Mouse (Mus musculus): ENCODE results near the gene Znrf1.

Gene Znrf1

DNA sequence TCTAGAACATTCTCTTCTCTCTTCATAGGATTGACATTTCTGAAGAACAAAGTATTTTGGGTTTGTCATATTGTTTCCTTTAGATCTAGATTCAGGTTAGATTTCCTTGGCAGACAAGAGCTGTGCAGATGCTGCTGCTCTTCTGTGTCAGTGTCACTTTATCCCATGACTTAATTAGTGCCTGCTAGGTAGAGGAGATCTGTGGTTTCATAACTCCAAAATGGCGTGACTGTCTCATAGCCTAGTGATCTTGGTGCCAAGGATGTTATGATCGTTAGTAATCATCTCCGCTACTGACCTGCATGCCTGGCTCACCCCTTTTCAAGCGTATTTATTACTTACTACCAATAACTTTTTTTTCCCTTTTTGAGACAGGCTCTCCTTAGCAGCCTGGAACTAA lies 34.0 kb downstream of the Znrf1 start:
- DNase-seq (ENCODE audit: low spot score): no peak

DNA sequence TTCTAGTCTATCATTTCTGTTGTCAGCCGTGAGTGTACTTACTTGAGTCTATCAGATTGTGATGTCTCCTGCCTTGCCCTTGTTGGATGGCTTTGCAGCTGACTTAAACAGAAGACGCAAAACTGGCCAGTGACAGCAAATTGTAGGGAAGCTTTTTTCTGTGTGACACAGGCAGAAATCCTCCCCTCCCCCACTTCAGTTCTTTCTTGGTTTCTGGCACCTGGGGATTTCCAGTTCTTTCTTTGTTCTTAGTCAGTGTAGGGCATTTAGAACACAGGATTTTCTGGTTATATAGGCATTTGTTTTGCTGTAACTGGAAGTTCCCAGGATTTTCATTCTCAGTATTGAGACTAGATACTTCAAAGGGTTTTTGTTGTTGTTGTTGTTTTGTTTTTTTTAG lies 34.5 kb downstream of the Znrf1 start:
- no peak for DNase-seq (ENCODE audit: low spot score)

DNA sequence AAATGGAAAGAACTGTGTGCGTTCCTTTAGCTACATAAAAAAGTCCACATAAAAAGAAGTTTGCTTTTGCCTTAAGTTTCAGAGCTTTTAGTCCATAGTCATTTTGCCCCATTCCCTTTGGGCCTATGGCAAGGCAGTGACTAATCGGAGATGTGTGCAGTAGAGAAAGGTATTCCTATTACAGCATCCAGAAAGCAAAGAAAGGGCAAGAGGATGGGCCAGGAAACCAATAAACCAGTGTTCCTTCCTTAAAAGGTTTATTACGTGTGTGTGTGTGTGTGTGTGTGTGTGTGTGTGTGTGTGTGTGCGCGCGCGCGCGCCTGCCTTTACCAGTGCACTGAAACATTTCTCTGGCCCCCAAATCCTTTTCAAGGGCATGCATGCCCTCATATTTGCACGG lies 35.8 kb downstream of the Znrf1 start:
- DNase-seq (ENCODE audit: low spot score): no peak

DNA sequence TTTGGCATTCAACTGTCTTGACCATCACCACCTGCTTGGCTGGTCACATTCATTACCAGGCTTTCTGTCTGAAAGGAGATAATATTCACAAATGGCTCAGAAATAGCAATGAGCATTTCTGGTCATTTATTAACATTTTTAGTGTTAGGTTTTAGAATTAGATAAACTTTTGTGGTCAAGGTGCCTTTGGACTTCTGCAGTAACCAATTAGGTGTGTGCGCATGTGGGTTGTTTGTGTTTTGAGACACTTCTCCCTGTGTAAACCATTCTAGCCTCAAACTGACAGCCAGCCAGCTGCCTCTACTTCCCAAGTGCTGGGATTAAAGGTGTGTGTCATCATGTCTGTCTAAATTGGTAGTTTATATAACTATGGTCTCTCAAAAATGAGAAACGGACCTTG lies 36.5 kb downstream of the Znrf1 start:
- DNase-seq (ENCODE audit: low spot score): no peak

DNA sequence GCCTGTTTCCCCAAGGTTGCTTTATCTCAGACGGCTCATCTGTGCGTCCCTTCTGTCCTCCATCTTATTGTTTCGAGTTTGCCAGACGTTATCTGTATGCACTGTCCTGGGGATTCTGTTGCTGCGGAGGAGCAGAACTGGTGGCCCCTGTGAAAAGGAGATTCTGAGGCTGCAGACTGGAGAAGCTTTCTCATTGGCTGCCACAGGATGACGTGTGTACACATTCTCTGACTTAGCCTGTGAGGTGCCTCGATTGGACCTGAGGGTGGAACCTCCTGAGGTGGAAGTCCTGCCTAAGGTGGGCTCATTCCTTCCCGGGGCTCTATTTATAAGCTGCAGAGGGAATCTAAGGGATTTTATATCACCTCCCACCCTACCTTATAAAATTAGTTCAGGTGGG lies 37.7 kb downstream of the Znrf1 start:
- DNase-seq (ENCODE audit: low spot score): no peak

DNA sequence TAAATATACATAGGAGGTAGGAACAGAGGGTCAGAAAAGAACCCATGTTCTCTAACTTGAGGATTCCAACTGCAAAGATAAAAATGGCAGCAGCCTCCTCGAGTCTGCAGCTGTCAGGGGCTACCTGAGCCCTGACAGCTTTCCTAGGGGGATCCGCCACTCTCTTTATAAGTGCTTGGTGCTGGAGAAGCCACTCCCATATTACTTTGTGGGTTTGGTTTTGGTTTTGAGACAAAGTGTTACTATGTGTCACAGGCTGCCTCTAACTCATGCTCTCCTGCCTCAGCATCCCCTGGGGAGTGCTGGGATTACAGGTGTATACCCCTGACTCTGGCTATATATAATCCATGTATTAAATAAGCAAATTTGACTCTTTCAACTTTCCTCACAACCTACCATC lies 38.1 kb downstream of the Znrf1 start:
- no peak for DNase-seq (ENCODE audit: low spot score)

DNA sequence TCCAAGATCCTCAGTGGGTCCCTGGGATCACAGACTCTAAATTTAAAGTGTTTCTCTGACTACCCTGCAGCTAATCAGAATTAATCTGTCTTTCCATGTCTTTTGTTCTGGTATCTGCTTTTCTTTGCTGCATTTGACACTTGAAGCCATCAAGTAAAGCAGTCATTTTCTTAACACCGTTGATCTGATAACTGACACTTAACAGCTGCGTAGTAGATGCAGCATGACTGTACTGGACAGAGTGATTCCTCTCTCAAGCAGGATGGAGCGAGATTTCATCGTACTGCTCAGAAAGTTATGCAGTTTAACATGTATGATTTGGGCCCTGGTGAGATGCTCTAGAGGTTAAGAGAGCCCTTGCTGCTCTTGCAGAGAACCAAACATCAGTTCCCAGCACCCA lies 39.6 kb downstream of the Znrf1 start:
- DNase-seq (ENCODE audit: low spot score): no peak

DNA sequence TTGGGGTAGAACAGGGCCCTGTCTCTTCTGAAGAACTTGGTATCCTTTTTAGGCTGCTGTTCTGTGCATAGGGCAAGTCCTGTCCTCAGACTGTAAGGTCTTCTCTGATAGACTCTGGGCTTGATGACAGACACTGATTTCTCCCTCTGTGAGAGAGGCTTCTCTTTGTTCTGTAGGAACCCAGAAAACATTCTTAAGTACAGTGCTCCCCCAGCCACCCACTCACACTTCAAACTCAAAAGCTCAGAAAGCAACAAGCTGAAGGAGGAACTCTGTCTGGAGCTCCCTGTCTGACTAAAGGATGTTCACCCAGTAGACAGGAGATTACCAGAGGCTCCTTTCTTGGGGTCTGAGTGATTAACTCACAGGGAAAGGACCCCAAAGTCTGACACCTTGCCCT lies 40.6 kb downstream of the Znrf1 start:
- no peak for DNase-seq (ENCODE audit: low spot score)

DNA sequence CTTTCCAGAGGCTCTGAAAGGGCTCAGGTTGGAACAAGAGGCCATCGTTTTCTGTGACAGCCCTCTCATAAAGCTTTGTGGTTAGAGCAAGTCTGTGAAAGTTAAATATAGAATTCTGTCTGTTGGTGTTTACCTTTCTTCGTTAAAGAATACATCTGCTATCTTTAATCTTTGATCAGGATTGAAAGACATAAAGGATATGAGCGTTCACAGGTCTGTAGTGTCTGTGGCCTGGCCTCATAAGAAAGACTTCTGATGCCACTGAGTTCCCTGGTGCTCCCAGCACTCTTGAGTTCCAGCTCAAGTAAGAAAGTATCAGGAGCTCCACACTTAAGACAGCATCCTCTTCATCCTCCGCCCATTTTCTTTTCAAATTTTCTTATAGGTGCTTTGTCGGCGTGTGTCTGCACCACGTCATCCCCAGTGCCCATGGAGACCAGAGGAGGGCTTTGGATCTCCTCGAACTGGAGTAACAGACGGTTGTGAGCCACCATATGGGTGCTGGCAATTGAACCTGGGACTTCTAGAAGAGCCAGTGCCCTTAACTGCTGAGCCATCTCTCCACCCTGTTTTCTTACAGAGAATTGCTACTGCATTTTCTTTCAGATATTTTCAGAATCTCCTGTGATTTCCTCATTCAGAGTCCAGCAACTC lies 42.1 kb downstream of the Znrf1 start:
- DNase-seq (ENCODE audit: low spot score): no peak

DNA sequence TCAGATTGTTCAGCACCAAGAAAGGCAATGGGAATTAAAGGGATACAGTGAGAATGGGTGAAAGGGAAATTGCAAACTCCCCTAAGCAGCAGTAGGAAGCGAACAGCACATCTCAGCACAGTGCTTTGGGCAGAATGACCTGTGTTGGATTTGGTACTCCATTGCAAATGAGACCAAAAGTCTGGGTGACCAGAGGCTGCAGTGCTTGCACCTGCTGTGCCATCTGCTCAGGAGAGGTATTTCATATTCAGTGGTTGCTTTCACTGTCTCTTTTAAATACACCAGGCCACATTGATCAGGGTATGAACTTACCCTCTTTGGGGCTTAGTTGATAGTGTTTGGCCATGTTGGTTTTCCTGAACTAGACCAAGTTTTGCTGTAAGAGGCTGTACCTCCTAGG lies 43.4 kb downstream of the Znrf1 start:
- DNase-seq (ENCODE audit: low spot score): no peak

DNA sequence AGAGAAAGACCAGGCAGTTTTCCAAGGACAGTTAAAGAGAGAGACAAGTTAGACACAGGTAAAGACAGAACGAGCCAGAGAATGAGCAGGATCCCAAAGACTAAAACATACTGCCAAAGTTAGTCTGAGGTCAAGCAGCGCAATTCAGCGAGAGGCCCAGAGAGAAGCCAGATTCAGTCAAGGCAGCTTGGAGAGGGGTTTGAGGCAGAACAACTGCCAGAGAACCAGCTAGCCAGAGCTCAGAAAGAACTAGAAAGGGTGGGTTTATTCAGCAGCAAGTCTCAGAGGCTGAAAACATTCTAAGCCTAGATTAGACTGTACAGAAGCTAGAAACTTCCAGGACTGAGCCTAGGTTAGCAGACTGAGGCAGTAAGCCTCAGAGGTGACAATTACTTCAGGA lies 44.4 kb downstream of the Znrf1 start:
- no peak for DNase-seq (ENCODE audit: low spot score)

DNA sequence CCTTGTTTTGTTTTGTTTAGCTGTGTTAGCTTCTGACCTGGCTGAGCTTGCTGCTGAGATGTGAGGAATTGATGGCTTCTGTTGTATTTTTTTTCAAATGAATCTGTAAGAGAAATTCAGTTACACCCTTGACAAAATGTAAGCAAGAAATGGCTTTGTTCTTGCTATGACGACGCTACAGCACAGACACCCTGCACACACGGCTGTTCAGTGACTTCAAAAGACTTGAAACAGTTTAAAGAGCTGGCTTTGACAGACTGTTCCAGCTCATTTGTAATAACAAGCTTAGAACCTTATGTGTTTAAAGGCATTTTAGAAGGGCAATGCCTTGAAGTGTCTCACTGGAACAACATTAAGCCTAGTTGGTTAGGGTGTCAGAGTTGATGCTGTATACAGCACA lies 46.5 kb downstream of the Znrf1 start:
- no peak for DNase-seq (ENCODE audit: low spot score)

DNA sequence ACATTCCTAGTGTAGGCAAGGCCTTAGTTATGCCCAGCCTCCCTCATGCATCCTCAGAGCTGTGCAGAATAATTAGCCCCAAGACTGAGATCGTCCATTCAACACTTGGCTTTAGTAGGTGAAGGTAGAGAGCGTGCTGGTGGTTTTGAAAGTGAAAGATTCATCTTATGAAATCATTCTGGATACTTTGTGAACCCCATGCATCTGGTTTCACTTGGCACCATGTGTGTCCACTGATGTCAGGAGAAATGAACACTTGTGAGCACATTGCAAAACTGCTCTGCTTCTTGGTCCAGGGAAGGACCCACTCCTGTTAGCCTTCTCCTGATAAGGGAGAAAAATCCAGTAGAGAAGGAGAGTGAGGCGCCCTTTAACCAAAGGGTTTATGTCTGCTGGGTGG lies 49.0 kb downstream of the Znrf1 start:
- DNase-seq (ENCODE audit: low spot score): no peak

DNA sequence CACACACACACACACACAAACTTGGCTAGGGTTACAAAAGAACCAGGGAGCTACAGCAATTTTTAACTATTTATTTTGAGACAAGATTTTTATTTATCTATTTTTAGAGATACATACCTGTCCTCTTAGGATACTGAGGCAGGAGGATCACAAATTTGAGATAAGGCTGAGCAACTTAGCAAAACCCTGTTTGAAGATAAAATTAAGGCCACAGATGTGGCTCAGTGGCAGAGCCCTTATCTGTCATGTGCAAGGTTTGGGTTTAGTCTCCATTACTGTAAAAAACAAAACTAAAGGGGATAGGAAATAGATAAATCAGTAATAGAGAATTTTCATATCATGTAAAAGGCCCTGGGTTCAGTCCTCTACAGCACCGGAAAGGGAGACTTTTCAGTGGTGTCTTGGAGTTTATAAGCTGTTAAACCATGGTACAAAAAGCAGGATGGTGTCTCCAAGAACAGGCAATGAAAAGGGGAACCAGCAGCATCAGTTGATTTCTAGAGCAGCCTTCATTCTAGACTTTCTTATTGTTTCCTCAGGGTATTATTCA lies 51.7 kb downstream of the Znrf1 start:
- no peak for DNase-seq (ENCODE audit: low spot score)

DNA sequence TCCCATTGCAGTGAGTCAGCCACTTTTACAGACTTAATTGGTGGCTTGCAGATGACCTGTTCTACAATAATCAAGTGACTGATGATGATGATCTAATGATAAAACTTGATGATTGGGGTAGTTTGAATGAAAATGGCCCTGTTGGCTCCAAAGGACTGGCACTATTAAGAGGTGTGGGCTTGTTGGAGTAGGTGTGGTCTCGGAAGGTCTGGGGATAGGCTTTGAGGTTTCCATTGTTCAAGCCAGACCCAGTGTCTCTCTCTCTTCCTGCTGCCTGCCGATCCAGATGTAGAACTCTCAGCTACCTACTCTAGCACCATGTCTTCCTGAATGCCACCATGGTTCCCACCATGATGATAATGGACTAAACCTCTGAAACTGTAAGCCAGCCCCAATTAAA lies 52.4 kb downstream of the Znrf1 start:
- no peak for DNase-seq (ENCODE audit: low spot score)

DNA sequence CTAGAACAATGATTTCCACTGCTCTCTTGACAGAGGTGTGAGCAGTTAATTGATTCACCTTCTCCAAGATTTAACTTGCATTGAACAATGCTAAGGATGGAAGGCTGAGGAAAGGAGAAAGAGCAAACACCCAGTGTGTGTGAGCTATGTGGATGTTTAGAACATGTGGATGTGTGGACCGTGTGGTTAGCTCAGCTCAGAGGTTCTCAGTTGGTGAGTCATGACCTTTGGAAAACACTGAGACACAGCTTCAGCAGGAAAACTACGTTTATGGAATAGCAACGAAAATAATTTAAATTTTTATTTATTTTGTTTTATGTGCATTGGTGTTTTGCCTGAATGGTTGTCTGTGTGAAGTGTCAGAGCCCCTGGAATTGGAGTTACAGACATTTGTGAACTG lies 54.3 kb downstream of the Znrf1 start:
- DNase-seq (ENCODE audit: low spot score): no peak

DNA sequence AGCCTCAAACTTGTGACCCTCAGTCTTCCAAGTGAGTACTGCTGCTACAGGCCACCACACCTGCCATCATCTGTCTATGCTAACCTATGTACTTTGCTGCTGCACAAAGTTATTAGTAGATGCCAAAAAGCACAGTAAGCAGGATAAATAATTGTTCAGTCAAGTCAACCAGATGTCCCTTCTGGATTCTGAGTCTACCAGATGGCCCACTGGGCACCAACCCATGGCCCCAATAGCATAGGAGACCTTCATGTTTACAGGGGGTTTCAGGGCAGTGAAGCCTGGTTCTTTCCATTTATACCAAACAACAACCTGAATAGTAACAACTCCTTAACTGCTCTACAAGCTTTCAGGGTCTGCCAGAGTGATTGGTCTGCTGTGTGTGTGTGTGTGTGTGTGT lies 55.3 kb downstream of the Znrf1 start:
- no peak for DNase-seq (ENCODE audit: low spot score)

DNA sequence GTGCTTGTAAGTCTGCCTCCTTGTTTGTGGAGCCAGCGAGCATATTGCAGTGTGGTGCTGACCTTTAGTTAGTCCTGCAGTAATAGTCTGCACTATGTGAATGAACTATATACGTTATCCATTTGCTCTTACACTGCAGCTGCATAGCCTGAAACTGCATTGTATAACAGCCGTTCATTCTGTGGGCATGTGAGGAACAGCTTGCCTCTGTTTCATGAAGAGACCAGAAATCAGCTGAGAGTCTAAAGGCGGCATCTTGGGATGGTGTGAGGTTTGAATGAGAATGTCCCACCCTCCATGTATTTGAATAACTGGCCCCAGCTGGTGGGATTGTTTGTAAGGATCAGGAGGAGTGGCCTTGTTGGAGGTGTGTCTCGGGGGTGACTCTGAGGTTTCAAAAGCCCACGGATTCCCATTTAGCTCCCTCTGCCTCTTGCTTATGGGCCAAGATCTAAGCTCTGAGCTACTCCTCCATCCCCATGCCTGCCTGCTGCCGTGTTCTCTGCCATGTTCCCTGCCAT lies 56.6 kb downstream of the Znrf1 start:
- no peak for DNase-seq (ENCODE audit: low spot score)

DNA sequence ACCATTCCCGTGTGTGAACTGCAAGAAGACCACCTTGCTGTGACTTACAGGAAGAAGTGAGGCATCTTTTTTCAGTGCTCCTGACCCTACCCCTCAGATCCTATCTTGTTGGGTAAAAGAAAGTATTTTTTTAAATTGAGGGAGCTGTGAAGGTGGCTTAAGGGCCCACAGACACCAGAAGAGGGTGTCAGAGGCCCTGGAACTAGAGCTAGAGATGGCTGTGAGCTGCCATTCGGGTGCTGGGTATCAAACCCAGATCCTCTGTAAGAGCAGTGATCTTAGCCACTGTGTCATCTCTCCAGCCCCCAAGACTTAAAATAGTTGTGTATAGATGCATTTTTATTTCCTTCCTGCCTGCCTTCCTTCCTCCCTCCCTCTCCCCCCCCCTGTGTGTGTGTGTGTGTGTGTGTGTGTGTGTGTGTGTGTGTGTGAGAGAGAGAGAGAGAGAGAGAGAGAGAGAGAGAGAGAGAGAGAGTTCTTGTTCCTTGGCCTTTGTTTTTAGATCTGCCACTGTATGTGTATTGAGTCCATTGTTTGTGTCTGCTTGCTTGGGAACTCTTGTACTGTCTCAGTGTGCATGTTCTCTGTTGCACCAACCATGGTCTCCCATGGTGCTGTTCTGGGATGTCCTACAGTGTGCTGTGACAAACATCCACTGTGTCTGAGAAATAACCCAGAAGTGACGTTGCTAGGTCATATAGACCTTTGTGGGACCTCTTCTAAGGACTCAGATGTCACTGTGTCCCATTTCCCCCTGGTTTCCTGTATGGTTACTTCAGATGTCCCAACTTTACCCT lies 58.3 kb downstream of the Znrf1 start:
- no peak for DNase-seq (ENCODE audit: low spot score)

DNA sequence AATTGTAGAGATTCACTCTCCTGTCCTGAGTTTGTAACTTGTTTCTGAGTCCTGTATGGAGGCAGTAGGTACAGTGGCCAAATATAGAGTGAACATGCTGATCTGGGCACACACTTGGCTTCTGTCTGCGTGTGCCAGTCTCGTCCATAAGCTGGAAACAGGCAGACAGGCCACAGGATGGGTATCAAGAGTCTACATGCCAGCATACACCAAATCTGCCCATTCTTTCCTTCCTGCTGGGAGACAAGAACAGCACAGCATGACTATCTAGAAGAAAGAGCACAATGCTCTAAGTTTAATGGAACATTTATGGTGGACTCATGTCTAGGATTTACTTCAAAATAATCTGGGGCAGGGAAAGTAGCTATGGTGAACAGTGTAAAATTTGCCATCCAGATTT lies 59.1 kb downstream of the Znrf1 start:
- no peak for DNase-seq (ENCODE audit: low spot score)

DNA sequence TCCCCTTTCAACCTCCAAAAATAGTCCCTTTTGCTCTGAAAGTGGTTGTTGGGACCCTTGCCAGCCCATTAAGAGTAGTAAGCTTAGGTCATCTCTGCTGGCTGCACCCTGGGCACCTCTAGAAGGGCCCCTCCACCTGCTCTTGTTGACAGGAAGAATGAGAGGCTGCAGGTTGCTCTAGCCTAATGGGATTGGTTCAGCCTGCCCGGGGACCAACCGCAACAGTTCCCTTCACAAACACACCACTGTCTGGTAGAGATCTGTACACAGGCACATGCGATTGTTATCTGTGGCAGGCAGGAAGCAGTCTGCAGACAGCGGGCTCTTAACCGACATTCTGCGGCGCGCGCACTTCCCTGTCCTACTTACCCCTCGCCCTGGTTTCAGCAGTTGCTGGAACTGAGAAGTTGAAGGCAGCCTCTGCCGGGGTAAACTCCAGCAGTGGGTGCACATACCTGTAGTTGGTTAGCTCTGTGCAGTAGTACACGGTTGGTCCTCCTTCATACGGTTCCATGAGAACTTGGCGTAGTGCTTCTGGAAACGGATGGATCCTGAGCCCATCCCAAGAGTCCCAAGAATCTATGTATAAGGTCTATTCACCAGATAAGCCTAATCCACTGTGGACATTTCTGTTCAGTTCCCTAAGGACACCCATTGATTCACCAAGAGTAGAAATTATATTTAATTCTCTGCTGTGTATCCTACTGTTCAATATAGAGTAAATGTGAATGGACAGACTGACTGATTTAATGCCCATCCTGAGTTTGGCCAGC lies 60.0 kb downstream of the Znrf1 start:
- DNase-seq (ENCODE audit: low spot score): no peak

DNA sequence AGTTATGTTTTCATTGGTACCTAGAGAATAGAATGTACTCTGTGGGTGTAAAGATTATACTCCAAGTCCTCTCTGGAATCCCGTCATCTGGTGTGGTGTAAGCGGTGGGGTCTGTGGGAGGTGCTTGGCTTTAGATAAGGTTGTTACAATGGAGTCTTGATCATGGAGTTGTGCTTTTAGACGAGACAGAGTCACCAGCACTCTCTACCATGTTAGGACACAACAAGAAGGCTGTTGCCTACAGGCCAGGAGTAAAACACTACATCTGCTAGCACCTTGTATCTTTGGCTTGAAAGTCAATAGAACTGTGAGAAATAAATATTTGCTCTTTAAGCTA lies 60.6 kb downstream of the Znrf1 start:
- DNase-seq (ENCODE audit: low spot score): no peak

DNA sequence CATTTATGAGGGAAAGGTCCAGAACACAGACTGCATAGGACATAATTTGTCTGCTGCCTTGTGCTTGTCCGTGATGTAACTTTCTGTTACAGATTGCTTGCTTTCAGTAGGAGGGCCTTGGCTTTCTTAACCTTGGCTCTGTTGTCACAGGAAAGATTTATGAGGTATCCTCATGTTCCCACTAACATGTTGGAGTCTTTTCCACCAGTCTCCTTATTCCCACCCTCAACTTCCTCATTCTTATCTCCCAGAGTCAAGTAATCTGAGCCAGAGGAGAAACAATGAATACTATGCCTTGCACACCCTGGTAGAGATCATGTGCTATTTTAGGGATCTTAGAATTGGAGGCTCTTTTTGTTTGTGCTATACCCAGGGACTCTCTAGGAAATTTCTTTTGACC lies 61.4 kb downstream of the Znrf1 start:
- DNase-seq (ENCODE audit: low spot score): no peak

All from urinary bladder, postnatal 25 days (tissue).